10 mouse cellular contexts compared by ENCODE assay signal in the genomic region with DNA sequence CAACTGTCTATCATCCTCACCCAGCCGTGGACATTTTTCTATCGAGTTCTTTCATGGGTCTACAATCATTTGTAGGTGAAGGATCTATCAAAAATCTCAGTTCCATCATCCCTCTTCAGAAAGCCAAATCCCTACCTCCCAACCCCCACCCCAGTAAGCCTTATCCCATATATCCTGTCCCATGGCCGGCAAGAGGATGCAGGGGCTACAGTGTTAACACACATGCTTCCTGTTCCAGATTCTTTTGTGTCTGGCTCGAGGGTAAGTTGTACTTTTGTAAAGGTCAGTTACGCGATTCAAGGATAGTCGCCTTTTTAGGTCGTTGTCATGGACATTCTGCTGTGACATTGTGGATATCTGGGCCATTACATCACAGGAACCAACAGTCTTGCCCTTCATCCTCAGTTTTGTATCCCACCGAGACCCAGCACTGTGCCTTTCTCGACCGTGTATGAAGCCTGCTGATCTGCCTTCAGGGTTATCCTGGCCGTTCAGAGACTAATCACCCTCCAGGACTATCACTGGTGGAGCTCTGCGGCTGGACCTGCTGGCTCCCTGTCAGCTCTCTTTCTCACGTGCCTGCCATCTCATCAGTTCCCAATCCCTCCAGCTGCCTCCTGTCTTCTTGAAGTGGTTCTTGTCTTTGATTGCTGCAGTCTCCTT.
A peak's percentile ranks its signal among the peaks of the same experiment; 100 is the strongest.
DNase-seq lines count a peak whose midpoint lies in the region; ATAC-seq and TF ChIP-seq lines count a peak whose summit lies in the region.
"Had no signal": no experiment of that assay in that cellular context is flagged by ENCODE, and none has a peak within 500 bp of the region (broad histone marks: within the 10 kb centered on the region; RNA-seq: fewer than 3 reads in every experiment).

No protein-coding gene starts in this region.

- H3K4me2 ChIP-seq in hindbrain, embryonic 12.5 days (replicated peaks), result no peak overlapping the region
- no peak overlapping the region for H3K4me2 ChIP-seq in hindbrain, embryonic 13.5 days
- H3K4me2 ChIP-seq in neural tube, embryonic 13.5 days, result no peak overlapping the region
- peak overlapping the region; percentile 37 for H3K4me2 ChIP-seq in heart, postnatal 0 days (ENCODE audit: low read depth, low read length)
- no peak overlapping the region for H3K4me2 ChIP-seq in stomach, embryonic 16.5 days (ENCODE audit: low read depth, low read length)

- ATAC-seq in hindbrain, embryonic 12.5 days (ENCODE audit: low FRiP score), result no peak
- ATAC-seq in hindbrain, embryonic 13.5 days (ENCODE audit: low FRiP score), result no peak
- ATAC-seq in neural tube, embryonic 13.5 days (ENCODE audit: low read depth), result no peak
- peak; percentile 64; the same call in 1 of the 2 replicates for ATAC-seq in heart, postnatal 0 days (ENCODE audit: insufficient read depth, low read depth)
- ATAC-seq in stomach, embryonic 16.5 days (ENCODE audit: insufficient read depth, low FRiP score), result no peak

- H3K9me3 ChIP-seq in hindbrain, embryonic 12.5 days (replicated peaks), result no peaks in the 10 kb centered on the region
- H3K9me3 ChIP-seq in hindbrain, embryonic 13.5 days, result no peaks in the 10 kb centered on the region
- H3K9me3 ChIP-seq in neural tube, embryonic 13.5 days, result no peaks in the 10 kb centered on the region
- H3K9me3 ChIP-seq in heart, postnatal 0 days (replicated peaks; ENCODE audit: control insufficient read depth, low read length), result peaks cover 3% of the 10 kb centered on the region; the same call in 1 of the 2 replicates
- no peaks in the 10 kb centered on the region for H3K9me3 ChIP-seq in stomach, embryonic 16.5 days (replicated peaks; ENCODE audit: control insufficient read depth, low read length)

- 0 out of 2 replicates have a peak overlapping the region, but pooled peaks have one; percentile 49 for H3K27ac ChIP-seq in hindbrain, embryonic 12.5 days
- no peak overlapping the region for H3K27ac ChIP-seq in hindbrain, embryonic 13.5 days
- H3K27ac ChIP-seq in neural tube, embryonic 13.5 days (replicated peaks), result peak overlapping the region; percentile 75
- H3K27ac ChIP-seq in heart, postnatal 0 days (ENCODE audit: low read depth), result peak overlapping the region; percentile 78
- H3K27ac ChIP-seq in stomach, embryonic 16.5 days (ENCODE audit: low read length), result peak overlapping the region; percentile 51; the same call in 1 of the 2 replicates

- WGBS in hindbrain, embryonic 12.5 days, result 61% methylated on average over 14 of the region's 14 CpGs
- 66% methylated on average over 14 of the region's 14 CpGs for WGBS in hindbrain, embryonic 13.5 days
- 53% methylated on average over 14 of the region's 14 CpGs for WGBS in neural tube, embryonic 13.5 days
- 27% methylated on average over 14 of the region's 14 CpGs for WGBS in heart, postnatal 0 days
- 55% methylated on average over 14 of the region's 14 CpGs for WGBS in stomach, embryonic 16.5 days

- TF ChIP-seq CTCF in heart, postnatal 0 days (IDR thresholded peaks at IDR 0.05; ENCODE audit: low read depth), result no peak

- no peaks in the 10 kb centered on the region for H3K36me3 ChIP-seq in hindbrain, embryonic 12.5 days
- no peaks in the 10 kb centered on the region for H3K36me3 ChIP-seq in hindbrain, embryonic 13.5 days
- no peaks in the 10 kb centered on the region for H3K36me3 ChIP-seq in neural tube, embryonic 13.5 days
- no peaks in the 10 kb centered on the region for H3K36me3 ChIP-seq in heart, postnatal 0 days (replicated peaks; ENCODE audit: control insufficient read depth, insufficient read depth, low read length)
- H3K36me3 ChIP-seq in stomach, embryonic 16.5 days (ENCODE audit: control insufficient read depth, insufficient read depth, low read length), result no peaks in the 10 kb centered on the region

- 0 out of 2 replicates have a peak, but pooled peaks have one; percentile 48 for TF ChIP-seq EP300 in heart, postnatal 0 days (IDR thresholded peaks at IDR 0.05; ENCODE audit: low read depth)

- H3K4me1 ChIP-seq in hindbrain, embryonic 12.5 days, result peaks cover 10% of the 10 kb centered on the region
- H3K4me1 ChIP-seq in hindbrain, embryonic 13.5 days (replicated peaks), result peaks cover 23% of the 10 kb centered on the region
- H3K4me1 ChIP-seq in neural tube, embryonic 13.5 days (replicated peaks), result peaks cover 26% of the 10 kb centered on the region
- no peaks in the 10 kb centered on the region for H3K4me1 ChIP-seq in heart, postnatal 0 days (ENCODE audit: control insufficient read depth, insufficient read depth)
- no peaks in the 10 kb centered on the region for H3K4me1 ChIP-seq in stomach, embryonic 16.5 days (ENCODE audit: control insufficient read depth, insufficient read depth, low read length)

- no peak overlapping the region for H3K4me3 ChIP-seq in hindbrain, embryonic 12.5 days
- no peak overlapping the region for H3K4me3 ChIP-seq in hindbrain, embryonic 13.5 days
- no peak overlapping the region for H3K4me3 ChIP-seq in neural tube, embryonic 13.5 days
- no peak overlapping the region for H3K4me3 ChIP-seq in heart, postnatal 0 days (ENCODE audit: low read depth, low read length)
- H3K4me3 ChIP-seq in stomach, embryonic 16.5 days (replicated peaks; ENCODE audit: low read length), result no peak overlapping the region

- H3K9ac ChIP-seq in hindbrain, embryonic 12.5 days, result no peak overlapping the region
- no peak overlapping the region for H3K9ac ChIP-seq in hindbrain, embryonic 13.5 days
- no peak overlapping the region for H3K9ac ChIP-seq in neural tube, embryonic 13.5 days
- no peak overlapping the region for H3K9ac ChIP-seq in heart, postnatal 0 days (replicated peaks; ENCODE audit: low read depth, low read length)
- no peak overlapping the region for H3K9ac ChIP-seq in stomach, embryonic 16.5 days (ENCODE audit: low read length)

- DNase-seq in neural tube, embryonic 10.5 days (ENCODE audit: extremely low spot score, low spot score), result no peak
- peak; percentile 36 for DNase-seq in heart, postnatal 0 days (ENCODE audit: low spot score)
- DNase-seq in urinary bladder, postnatal 14 days (ENCODE audit: low spot score), result no peak
- DNase-seq: cerebellum, adult 8-10 months; gastrocnemius, postnatal 14 days; left cerebral cortex, postnatal 4 days had no signal

- H3K27me3 ChIP-seq in hindbrain, embryonic 12.5 days, result no peaks in the 10 kb centered on the region
- H3K27me3 ChIP-seq in hindbrain, embryonic 13.5 days, result no peaks in the 10 kb centered on the region
- H3K27me3 ChIP-seq in neural tube, embryonic 13.5 days, result no peaks in the 10 kb centered on the region
- no peaks in the 10 kb centered on the region for H3K27me3 ChIP-seq in heart, postnatal 0 days (ENCODE audit: control insufficient read depth, insufficient read depth, low read length)
- H3K27me3 ChIP-seq in stomach, embryonic 16.5 days (ENCODE audit: control insufficient read depth, insufficient read depth, low read length), result no peaks in the 10 kb centered on the region
